Mouse (Mus musculus) megakaryocyte progenitor cell, adult 5-6 weeks (primary cell): ENCODE measurements around the gene Rps6kl1. TPM values are rescaled to one million over a fixed set of nuclear protein-coding genes. Genes with fewer than 3 reads are reported as not detected.
A peak's percentile ranks its signal among the peaks of the same experiment; 100 is the strongest.

Experiments used
- ATAC-seq: replicated peaks from 2 replicates; pipeline ENCODE4 v1.8.0; 2016; ENCODE audit warnings: mild to moderate bottlenecking, moderate TSS enrichment, inconsistent platforms; ENCODE audit not compliant: poor library complexity
- total RNA-seq, 2 experiments: library from RNA; stranded (forward) in 1 of 2; stranded (reverse) in 1 of 2; fragments of 157-497, 149-512 nt in 1 of 2; fragments of 200-1000 nt in 1 of 2; gene quantifications; 2 replicates each; pipeline versions ENCODE4 v1.2.3 to v1.2.4; 2015 to 2017

The Rps6kl1 gene
- total RNA-seq, 2 experiments from 2014 or later: not detected

DNA sequence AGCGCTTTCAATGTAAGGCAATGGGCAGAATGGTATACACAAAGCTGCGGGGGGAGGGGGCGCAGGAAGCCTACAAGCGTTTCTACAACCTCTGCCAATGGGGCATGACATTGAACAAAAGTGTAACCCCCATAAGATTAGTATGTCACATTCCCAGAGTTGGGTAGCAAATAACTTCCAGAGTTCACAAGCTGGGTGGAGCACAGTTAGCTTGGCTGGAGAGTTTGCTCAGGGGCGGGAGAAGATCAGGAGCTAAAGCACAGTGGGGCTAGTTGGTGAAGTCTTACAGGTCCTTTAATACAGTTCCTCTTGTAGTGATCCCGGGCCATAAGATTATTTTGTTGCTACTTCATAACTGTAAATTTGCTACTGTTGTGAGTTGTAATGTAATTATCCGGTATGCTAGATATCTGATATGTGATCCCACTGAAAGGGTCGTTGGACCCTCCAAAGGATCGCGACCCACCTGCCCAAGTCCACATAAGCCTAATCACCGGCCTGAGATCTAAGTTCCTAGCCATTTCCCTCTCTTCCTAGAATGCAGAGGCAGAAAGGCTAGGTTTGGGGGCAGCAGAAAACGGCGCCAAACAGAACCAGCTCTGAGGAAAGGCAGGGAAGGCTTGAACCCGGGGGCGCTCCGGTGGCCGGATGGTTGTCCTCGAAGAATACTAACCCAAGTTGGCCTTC, 40.9 kb downstream of the Rps6kl1 start:
- ATAC-seq: no peak; the same call in 1 of the 2 replicates

DNA sequence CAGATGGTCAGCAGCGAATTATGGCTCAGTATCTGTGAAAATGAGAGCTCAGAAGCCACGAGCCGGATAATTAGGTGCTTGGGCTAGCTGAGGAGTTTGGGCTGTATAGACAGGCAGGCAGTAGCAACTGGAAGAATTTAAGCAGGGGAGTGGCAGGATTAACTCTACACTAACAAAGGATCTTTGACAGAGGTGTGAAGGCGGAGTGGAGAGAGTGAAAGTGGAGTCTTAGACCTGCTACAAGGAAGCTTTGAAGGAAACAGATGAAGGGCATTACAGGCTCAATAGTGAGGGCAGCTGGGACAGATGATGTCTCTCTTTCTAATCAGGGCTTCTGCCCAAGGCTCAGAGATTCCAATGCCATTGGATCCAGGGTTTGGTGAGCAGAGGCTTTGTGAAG, 41.6 kb downstream of the Rps6kl1 start:
- ATAC-seq: no peak

DNA sequence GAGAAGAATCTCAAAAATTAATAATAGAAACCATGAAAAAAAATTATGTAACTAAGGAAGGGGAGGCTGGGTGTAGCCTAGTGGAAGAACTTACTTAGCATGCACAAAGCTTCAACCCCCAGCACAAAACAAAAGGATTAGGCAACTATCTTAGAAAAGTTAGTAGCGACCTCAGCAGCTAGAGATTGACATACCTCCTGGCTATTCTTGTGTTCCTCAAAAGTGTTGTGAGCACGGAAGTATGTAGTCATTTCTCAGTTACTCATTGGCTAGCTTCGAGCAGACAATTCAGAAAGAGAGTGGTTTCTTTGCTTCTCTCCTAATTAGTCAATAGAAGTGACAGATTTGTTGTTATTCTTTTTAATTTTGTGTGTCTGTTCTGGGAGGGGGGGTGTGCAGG, 42.4 kb downstream of the Rps6kl1 start:
- ATAC-seq: 0 out of 2 replicates have a peak, but pooled peaks have one; percentile 10

DNA sequence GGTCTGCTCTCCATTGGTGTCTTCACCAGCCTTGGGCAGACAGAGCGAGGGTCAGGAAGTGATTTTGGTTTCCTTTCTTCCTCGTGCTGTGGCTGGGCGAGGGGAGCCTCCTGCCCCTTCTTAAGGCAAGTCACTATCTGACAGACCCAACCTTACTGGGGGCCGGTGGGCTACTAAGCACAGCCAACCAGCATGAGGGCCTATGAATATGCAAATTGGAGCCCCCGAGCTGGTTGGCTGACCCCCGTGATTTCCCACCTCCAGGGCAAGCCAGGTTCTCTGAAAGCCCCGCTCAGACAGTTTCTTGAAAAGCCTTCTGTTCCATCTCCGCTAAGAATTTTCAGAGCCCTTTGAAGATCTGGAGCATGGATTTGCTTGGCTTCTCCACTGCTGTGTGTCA, 44.8 kb downstream of the Rps6kl1 start:
- no peak for ATAC-seq

DNA sequence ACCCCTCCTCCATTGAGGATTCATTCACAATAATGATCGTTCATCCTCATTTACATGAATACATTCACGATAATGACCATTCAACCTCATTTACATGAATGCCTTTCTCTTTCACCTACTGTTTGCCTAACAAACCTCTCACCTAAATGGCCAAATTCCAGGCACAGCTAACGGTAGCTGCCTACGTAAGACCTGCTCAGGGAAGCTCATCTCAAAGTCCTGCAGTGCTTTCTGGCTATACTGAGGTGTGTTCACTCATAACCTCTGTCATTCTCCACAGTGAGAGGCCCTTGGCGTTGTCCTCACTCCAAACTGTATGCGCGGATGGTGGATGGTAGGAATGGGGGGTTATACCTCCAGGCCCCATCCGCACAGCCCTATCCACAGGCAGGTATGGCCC, 46.3 kb downstream of the Rps6kl1 start:
- ATAC-seq: no peak

DNA sequence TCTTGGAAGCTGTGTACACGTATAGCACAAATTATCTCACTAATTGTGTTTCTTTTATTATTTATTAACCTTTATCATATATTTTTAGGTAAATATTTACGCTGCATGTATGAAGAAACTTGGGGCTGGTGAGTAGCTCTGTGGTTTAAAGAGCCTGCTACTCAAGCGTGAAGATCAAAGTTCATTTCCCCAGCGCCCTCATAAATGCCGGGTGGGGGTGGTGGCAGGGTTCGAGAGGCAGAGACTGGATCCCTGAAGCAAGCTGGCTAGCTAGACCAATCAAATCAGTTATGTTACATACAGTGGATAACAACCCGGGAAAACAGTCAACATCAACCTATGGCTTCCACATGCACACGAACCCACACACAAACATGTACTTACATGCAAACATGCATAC, 48.0 kb downstream of the Rps6kl1 start:
- no peak for ATAC-seq

DNA sequence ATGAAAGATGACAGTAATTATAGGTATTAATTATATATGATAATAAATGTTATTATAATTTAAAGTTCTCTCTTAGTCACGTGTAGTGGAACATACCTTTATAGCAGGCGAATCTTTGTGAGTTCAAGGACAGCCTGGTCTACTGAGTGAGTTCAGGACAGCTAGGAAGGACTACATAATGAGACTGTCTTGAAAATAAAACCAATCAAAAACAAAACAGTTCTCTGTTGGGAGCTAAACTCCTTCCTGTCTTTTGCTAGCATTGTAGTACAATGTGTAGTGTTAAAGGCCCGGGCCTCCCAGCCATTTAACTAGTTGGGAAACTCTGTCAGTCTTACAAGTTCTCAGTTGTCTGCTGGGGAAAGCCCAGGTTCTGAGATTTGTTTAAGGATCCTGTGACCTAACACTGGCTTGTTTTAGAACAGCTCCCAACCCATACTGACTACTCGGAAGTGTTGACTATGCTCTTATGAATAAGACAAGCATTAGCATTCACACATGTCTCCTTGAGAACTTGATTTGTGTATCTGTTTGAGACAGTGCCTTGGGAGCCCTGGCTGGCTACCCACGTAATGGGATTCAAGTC, 49.5 kb downstream of the Rps6kl1 start:
- ATAC-seq: no peak

DNA sequence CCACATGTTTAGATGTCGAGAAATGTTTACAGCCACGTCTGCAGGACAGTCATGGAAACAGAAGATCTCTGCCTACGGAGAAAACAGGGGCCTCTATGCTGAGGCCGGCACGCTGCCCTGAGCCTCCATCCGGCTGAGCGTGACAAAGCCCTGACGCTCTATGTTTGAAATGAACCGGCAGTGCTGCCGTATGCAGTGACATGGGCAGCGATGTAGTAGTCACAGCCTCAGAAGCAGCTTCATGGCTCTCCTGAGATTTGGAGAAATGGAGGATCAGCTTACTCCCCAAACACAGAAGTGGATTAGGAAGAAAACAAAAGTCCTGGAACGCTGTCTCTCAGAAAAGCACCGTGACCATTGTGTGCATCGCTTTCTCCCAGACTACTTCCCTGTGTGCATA, 50.1 kb downstream of the Rps6kl1 start:
- ATAC-seq: no peak

DNA sequence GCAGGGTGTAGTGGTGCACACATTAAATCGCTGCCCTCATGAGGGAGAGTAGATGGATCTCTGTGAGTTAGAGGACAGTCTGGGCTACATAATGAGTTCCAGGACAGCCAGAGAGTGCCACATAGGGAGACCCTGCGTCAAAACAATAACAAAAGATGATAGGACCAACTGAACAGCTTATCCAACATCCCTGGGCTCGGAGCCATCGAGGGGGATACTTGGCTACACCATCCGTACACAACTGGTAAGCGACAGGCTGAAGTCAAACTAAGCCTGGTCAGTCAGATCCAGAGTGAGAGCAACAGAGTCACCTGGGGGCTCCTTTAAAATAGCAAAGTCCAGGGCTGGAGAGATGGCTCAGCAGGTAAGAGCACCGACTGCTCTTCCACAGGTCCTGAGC, 55.2 kb downstream of the Rps6kl1 start:
- no peak for ATAC-seq

DNA sequence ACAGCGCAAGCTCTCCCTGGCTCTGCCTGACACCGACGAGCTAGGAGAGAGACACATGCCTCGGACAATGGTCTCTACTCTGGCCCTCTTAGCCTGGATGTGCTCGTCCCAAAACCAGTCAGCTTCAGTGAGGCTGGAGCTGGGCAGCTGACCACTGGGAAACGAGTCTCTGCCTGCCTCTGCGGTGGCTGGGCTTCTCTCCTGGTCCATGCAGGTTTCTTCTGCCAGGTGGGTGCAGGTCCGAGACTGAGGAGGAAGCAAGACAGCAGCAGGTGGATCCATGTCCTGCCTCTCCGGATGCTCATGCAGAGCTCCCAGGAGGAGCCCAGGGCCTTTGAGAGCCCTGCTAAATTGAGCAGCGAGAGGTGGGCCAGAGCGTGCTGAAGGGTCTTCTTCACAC, 55.9 kb downstream of the Rps6kl1 start:
- no peak for ATAC-seq

DNA sequence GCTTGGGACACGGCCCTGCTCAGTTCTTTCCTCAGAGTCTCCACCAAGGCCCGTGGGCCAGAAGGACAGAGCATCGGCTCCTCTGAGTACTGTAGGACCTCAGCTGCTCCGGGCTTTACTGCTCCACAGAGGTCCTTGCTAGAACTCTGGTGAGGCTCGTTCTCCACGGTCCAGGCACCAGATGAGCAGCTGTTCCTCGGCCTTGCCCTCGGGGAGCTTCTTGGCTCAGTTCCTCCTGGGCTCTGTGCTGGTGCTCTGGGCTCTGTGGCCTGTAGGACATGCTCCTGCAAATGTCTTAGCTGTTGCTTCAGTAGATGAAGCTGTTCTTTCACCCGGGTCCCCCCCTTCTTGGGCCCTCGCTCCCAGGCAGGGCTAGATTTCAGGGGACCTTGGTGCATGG, 56.4 kb downstream of the Rps6kl1 start:
- ATAC-seq: no peak

DNA sequence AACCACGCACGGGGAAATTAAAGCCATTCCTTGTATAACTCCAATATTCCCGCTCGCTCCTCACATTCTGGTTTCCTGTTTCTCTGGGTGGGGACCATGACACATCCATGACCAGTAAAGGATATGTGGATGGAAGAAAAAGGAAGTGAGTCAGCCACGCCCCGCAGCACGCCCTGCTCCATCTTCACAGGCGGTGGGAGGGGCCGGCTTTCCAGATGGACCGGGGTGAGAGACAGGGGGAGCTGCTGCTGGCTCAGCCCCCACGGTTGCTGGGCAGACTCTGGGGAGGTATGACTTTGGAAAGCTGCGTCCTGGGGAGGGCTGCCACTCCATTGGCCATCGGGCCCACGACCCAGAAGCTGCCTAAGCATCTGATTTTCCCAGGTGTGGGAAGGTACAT, 57.1 kb downstream of the Rps6kl1 start:
- peak; percentile 56 for ATAC-seq

DNA sequence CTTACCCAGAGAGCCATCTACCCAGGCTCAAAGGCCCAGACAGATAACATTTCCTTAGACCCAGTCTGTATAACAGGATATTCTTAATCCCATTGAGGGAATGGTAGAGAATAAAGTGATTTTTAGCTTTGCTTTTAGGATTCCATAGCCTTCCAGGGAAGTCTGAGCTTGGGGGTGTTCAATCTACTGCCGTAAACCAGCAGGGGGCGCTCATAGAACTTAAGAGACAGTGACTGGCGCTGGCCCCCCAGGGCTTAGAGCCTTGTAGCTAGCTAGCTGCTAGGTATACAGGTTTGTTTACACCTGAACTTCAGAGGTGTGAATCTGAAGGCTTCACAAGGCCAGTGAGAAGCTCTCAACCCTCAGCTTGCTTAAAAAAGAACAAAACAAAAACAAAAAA, 58.9 kb downstream of the Rps6kl1 start:
- ATAC-seq: peak; percentile 47

DNA sequence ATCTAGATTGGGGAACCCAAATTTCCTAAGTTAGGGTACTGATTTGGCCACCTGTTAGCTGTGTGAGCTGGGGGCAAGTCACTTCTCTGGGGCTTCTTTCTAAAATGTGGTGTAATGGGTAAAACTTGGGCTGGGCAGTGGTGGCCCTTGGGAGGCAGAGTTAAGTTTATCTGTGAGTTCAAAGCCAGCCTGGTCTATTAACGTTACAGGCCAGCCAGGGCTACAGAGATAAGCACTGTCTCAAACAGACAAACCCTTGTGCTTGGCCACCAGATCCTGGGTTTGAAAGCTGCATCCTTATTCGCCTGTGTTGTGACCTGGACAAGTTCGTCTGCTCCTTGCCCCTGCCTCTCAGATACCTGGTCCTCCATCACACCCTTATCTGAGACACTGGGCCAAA, 59.9 kb downstream of the Rps6kl1 start:
- peak; percentile 72 for ATAC-seq

DNA sequence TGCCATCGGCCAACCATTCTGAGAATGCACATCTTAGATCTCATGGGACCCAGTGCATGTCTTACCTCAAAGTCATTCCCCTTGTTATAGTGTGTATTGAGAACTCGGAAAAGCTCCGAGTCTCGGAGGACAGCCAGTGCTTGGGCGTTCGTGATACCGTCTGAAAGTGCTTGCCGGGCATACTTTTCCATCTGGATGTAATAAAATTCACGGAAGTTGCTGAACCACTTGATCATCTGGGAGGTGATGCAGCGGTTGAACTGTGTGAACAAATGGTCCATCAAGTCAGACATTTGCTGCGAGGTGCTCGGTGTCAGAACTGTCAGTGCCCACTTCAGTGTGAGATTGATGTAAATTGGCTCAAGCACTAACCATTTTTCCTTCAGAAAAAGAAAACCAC, 63.2 kb downstream of the Rps6kl1 start:
- ATAC-seq: no peak

Other genes with a start within 250 kb of the Rps6kl1 start
- 151 and 155 TPM in 2 replicates for gene Fcf1, start 180.4 kb downstream of the Rps6kl1 start, total RNA-seq (2015)
- gene Fcf1, start 180.4 kb downstream of the Rps6kl1 start, total RNA-seq (2017): 121 and 125 TPM in 2 replicates
- gene Arel1, start 180.4 kb downstream of the Rps6kl1 start, total RNA-seq (2015): 28.0 and 30.5 TPM in 2 replicates
- 39.7 and 43.2 TPM in 2 replicates for gene Arel1, start 180.4 kb downstream of the Rps6kl1 start, total RNA-seq (2017)
- 78.0 and 96.2 TPM in 2 replicates for gene Ylpm1, start 154.9 kb downstream of the Rps6kl1 start, total RNA-seq (2015)
- 52.7 and 84.7 TPM in 2 replicates for gene Ylpm1, start 154.9 kb downstream of the Rps6kl1 start, total RNA-seq (2017)
- gene Prox2, start 40.5 kb downstream of the Rps6kl1 start, total RNA-seq (2015): 1.2 TPM in 2 replicates
- gene Prox2, start 40.5 kb downstream of the Rps6kl1 start, total RNA-seq (2017): 2.7 and 3.0 TPM in 2 replicates
- gene Dlst, start 40.4 kb downstream of the Rps6kl1 start, total RNA-seq (2015): 76.3 and 81.6 TPM in 2 replicates
- 161 and 187 TPM in 2 replicates for gene Dlst, start 40.4 kb downstream of the Rps6kl1 start, total RNA-seq (2017)
- gene Pgf, start 26.5 kb upstream of the Rps6kl1 start, total RNA-seq (2015): not detected in 2 replicates
- gene Pgf, start 26.5 kb upstream of the Rps6kl1 start, total RNA-seq (2017): not detected in 2 replicates
- 30.0 and 32.4 TPM in 2 replicates for gene Eif2b2, start 68.2 kb upstream of the Rps6kl1 start, total RNA-seq (2015)
- 74.6 and 109 TPM in 2 replicates for gene Eif2b2, start 68.2 kb upstream of the Rps6kl1 start, total RNA-seq (2017)
- gene Mlh3, start 119.3 kb upstream of the Rps6kl1 start, total RNA-seq (2015): 5.6 and 7.9 TPM in 2 replicates
- 7.9 and 9.7 TPM in 2 replicates for gene Mlh3, start 119.3 kb upstream of the Rps6kl1 start, total RNA-seq (2017)
- gene Acyp1, start 137.2 kb upstream of the Rps6kl1 start, total RNA-seq (2015): 52.4 and 52.8 TPM in 2 replicates
- gene Acyp1, start 137.2 kb upstream of the Rps6kl1 start, total RNA-seq (2017): 40.4 and 54.5 TPM in 2 replicates
- gene Zc2hc1c, start 137.3 kb upstream of the Rps6kl1 start, total RNA-seq (2015): not detected in 2 replicates
- gene Zc2hc1c, start 137.3 kb upstream of the Rps6kl1 start, total RNA-seq (2017): not detected in 2 replicates
- gene Nek9, start 188.1 kb upstream of the Rps6kl1 start, total RNA-seq (2015): 34.0 and 36.1 TPM in 2 replicates
- gene Nek9, start 188.1 kb upstream of the Rps6kl1 start, total RNA-seq (2017): 20.4 and 23.6 TPM in 2 replicates
- gene Tmed10, start 223.6 kb upstream of the Rps6kl1 start, total RNA-seq (2015): 327 and 328 TPM in 2 replicates
- 142 and 176 TPM in 2 replicates for gene Tmed10, start 223.6 kb upstream of the Rps6kl1 start, total RNA-seq (2017)